Comparison of ENCODE assay signal across 1 mouse cellular context in the genomic region with DNA sequence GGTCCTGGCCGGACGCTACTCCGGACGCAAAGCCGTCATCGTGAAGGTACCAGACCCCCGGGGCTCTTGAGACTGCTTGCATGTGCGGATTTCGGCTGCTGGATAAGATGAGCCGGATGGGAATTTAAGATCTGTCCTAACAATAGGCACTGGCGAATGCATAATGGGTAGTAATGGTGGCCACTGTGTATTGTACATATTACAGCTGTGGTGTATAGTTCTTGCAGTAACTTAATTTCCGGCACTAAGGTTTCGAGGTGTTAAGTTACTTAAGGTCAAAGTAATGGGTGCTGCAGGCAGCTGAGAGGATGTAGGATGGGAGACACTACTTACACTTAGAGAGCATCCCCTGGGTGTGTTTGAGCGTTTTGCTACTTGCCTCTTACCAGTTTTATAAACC.
A peak's percentile ranks its signal among the peaks of the same experiment; 100 is the strongest.
TF ChIP-seq lines count a peak whose summit lies in the region.

No protein-coding gene starts in this region.

TF ChIP-seq in CH12.LX, 34 proteins besides CTCF, POLR2A, EP300 and RAD21:
- TF ChIP-seq PAX5 (IDR thresholded peaks at IDR 0.05; ENCODE audit: low read length) (no peak), RCOR1 (conservative IDR thresholded peaks at IDR 0.05; ENCODE audit: low read depth, low read length) (no peak), UBTF (IDR thresholded peaks at IDR 0.05; ENCODE audit: low read depth, low read length) (0 out of 2 replicates have a peak, but pooled peaks have one; percentile 1), TBP (conservative IDR thresholded peaks at IDR 0.05; ENCODE audit: low read depth, low read length) (no peak), ZNF384 (IDR thresholded peaks at IDR 0.05; ENCODE audit: low read depth, low read length) (no peak), ZC3H11A (IDR thresholded peaks at IDR 0.05; ENCODE audit: low read depth, low read length) (no peak)
